ENCODE assay signal across 8 mouse cellular contexts in the genomic region with DNA sequence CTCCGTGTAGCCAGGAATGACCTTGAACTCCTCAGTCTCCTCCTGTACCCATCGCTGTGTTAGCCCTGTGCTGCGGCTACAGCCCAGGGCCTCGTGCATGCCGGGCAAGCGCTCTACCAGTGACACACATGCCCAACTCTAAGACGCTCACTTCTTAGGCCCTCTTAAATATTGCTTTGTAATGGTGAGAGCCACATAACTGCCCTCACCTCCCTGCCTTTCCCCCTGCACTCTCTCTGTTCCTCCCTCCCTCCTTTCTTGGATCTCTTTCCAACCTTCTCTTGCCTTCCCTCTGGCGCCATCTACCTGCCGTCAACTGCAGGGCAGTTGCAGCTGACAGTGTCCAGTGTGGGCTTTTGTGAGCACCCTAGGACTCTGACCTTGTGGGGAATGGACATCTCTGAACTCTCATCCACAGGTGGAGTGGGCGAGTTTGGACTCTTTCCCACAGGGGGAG. TPM values are rescaled to one million over a fixed set of nuclear protein-coding genes. Genes with fewer than 3 reads are reported as not detected.
DNase-seq lines count a peak whose midpoint lies in the region; ATAC-seq and TF ChIP-seq lines count a peak whose summit lies in the region.

No protein-coding gene starts in this region.

- DNase-seq in adipocyte (ENCODE audit: low spot score) = peak; percentile 79
- DNase-seq in gastrocnemius, postnatal 25 days = peak; percentile 70
- peak; percentile 87 for DNase-seq in intestine, embryonic 14.5 days (ENCODE audit: low spot score)
- DNase-seq in left cerebral cortex, postnatal 10 days (ENCODE audit: extremely low spot score in 1 of 2, low spot score in 2 of 2) = peak; percentile 45 to 79
- DNase-seq in right cerebral cortex, adult 2 months (ENCODE audit: low spot score in 2 of 2) = peak; percentile 67 to 72
- peak; percentile 83 for DNase-seq in urinary bladder, postnatal 14 days (ENCODE audit: low spot score)

- peak; percentile 44; the same call in 1 of the 2 replicates for ATAC-seq in intestine, embryonic 14.5 days (replicated peaks; ENCODE audit: low FRiP score, low TSS enrichment, low read depth)
- peak; percentile 76 for ATAC-seq in megakaryocyte progenitor cell, adult 5-6 weeks (replicated peaks; ENCODE audit: poor library complexity)

- WGBS in intestine, embryonic 14.5 days = 34% methylated on average over 10 of the region's 10 CpGs

- no peak overlapping the region for H3K4me3 ChIP-seq in cortical plate, adult 2 months (ENCODE audit: insufficient read depth, low read length)
- H3K4me3 ChIP-seq in intestine, embryonic 14.5 days (ENCODE audit: low read depth, low read length) = no peak overlapping the region

- peak; percentile 97 for TF ChIP-seq CTCF in cortical plate, adult 2 months (IDR thresholded peaks at IDR 0.05; ENCODE audit: extremely low read depth, insufficient read depth, low read length)

- no peaks in the 10 kb centered on the region for H3K9me3 ChIP-seq in intestine, embryonic 14.5 days (ENCODE audit: control insufficient read depth, low read length)

- no peak overlapping the region for H3K27ac ChIP-seq in cortical plate, adult 2 months (ENCODE audit: insufficient read depth, low read length)
- H3K27ac ChIP-seq in intestine, embryonic 14.5 days (ENCODE audit: low read depth) = no peak overlapping the region

- no peak for TF ChIP-seq POLR2A in cortical plate, adult 2 months (IDR thresholded peaks at IDR 0.05; ENCODE audit: extremely low read depth, insufficient read depth, low read length)

- H3K4me1 ChIP-seq in cortical plate, adult 2 months (ENCODE audit: control insufficient read depth, insufficient read depth, low read length) = no peaks in the 10 kb centered on the region
- 0 out of 2 replicates have a peak, but pooled peaks cover 3% of the 10 kb centered on the region for H3K4me1 ChIP-seq in intestine, embryonic 14.5 days (replicated peaks; ENCODE audit: control insufficient read depth, insufficient read depth, low read length)

- no peak overlapping the region for H3K4me2 ChIP-seq in intestine, embryonic 14.5 days (ENCODE audit: low read length)

- intact Hi-C loops in left cerebral cortex, postnatal 10 days (cut with DNase I) = loop anchor here (10.0 kb wide), 1 partner anchor 56 kb away; a partner anchor contains a TSS

- H3K36me3 ChIP-seq in intestine, embryonic 14.5 days (ENCODE audit: control insufficient read depth, insufficient read depth, low read length) = no peaks in the 10 kb centered on the region

- no peaks in the 10 kb centered on the region for H3K27me3 ChIP-seq in intestine, embryonic 14.5 days (replicated peaks; ENCODE audit: control insufficient read depth, insufficient read depth, low read length)

- H3K9ac ChIP-seq in intestine, embryonic 14.5 days (ENCODE audit: low read length) = no peak overlapping the region

RNA-seq across cellular contexts. Expression of a gene that starts 38.5 kb away (rescaled TPM):
- polyA plus RNA-seq in cortical plate, adult 2 months (2012; rRNA removed) = not detected in 2 replicates
- not detected for total RNA-seq in gastrocnemius, postnatal 25 days (2021)
- polyA plus RNA-seq in intestine, embryonic 14.5 days (2014; fragmentation: Nextera tagmentation; extraction: Ambion mirVana) = 0.12 and 0.16 TPM in 2 replicates
- total RNA-seq in left cerebral cortex, postnatal 10 days (2021) = not detected
- not detected in 2 replicates for total RNA-seq in megakaryocyte progenitor cell, adult 5-6 weeks (2015)
- not detected in 2 replicates for total RNA-seq in megakaryocyte progenitor cell, adult 5-6 weeks (2017)
